Mouse (Mus musculus) bone marrow, adult 2 months (tissue): ENCODE measurements around the gene Acadl.

Source experiments
- CTCF ChIP-seq: fragments of 200-500 bp; IDR thresholded peaks from 2 replicates; pipeline ENCODE4 v1.5.1; 2011; ENCODE audit warnings: low read length, control low read depth; ENCODE audit not compliant: control insufficient read depth, insufficient read depth
- POLR2A ChIP-seq: fragments of 200-500 bp; IDR thresholded peaks from 2 replicates; pipeline ENCODE4 v1.6.1; 2011; ENCODE audit warnings: low read depth, mild to moderate bottlenecking, control low read depth, low read length, borderline replicate concordance; ENCODE audit not compliant: control insufficient read depth

- TF ChIP-seq CTCF (no peak), POLR2A (no peak)
Measured at GRCm38 (mm10) chr1:66874740-66875139, 11.7 kb upstream of the Acadl start.
